In genomic region chr5:120976138-120976537, GRCm38 (mm10) we compare ENCODE assay signal across 37 mouse cellular contexts. TPM values are rescaled to one million over a fixed set of nuclear protein-coding genes. Genes with fewer than 3 reads are reported as not detected.
"Had no signal": no experiment of that assay in that cellular context is flagged by ENCODE, and none has a peak within 500 bp of the region (broad histone marks: within the 10 kb centered on the region; RNA-seq: fewer than 3 reads in every experiment).

No protein-coding gene starts in this region.

- H3K27ac ChIP-seq: limb, embryonic 10.5 days; limb, embryonic 12.5 days; limb, embryonic 13.5 days; limb, embryonic 15.5 days; liver, embryonic 12.5 days; liver, embryonic 13.5 days; liver, embryonic 14.5 days; liver, embryonic 15.5 days; lung, embryonic 15.5 days; macrophage; midbrain, embryonic 10.5 days; midbrain, embryonic 12.5 days; midbrain, embryonic 13.5 days; midbrain, embryonic 15.5 days had no signal

- H3K4me1 ChIP-seq: limb, embryonic 12.5 days; limb, embryonic 13.5 days; limb, embryonic 15.5 days; liver, embryonic 12.5 days; liver, embryonic 13.5 days; liver, embryonic 15.5 days; lung, embryonic 15.5 days; megakaryocyte, embryonic 14.5 days; midbrain, embryonic 12.5 days; midbrain, embryonic 13.5 days; midbrain, embryonic 15.5 days had no signal

- H3K9ac ChIP-seq: limb, embryonic 12.5 days; limb, embryonic 13.5 days; limb, embryonic 15.5 days; liver, embryonic 12.5 days; liver, embryonic 13.5 days; liver, embryonic 14.5 days; liver, embryonic 15.5 days; liver, postnatal 0 days; lung, embryonic 14.5 days; lung, embryonic 15.5 days; midbrain, embryonic 12.5 days; midbrain, embryonic 13.5 days; midbrain, embryonic 15.5 days had no signal

- H3K36me3 ChIP-seq: limb, embryonic 10.5 days; limb, embryonic 12.5 days; limb, embryonic 13.5 days; limb, embryonic 15.5 days; liver, embryonic 12.5 days; liver, embryonic 13.5 days; liver, embryonic 15.5 days; lung, embryonic 15.5 days; midbrain, embryonic 10.5 days; midbrain, embryonic 12.5 days; midbrain, embryonic 13.5 days; midbrain, embryonic 15.5 days had no signal

- H3K4me2 ChIP-seq: limb, embryonic 12.5 days; limb, embryonic 13.5 days; limb, embryonic 15.5 days; liver, embryonic 11.5 days; liver, embryonic 12.5 days; liver, embryonic 13.5 days; liver, embryonic 15.5 days; lung, embryonic 14.5 days; lung, embryonic 15.5 days; midbrain, embryonic 11.5 days; midbrain, embryonic 12.5 days; midbrain, embryonic 13.5 days; midbrain, embryonic 15.5 days had no signal

- H3K9me3 ChIP-seq: limb, embryonic 15.5 days; lung, embryonic 15.5 days; midbrain, embryonic 13.5 days; midbrain, embryonic 15.5 days had no signal

- H3K27me3 ChIP-seq: limb, embryonic 13.5 days; limb, embryonic 15.5 days; liver, embryonic 12.5 days; liver, embryonic 13.5 days; liver, embryonic 15.5 days; lung, embryonic 15.5 days; midbrain, embryonic 13.5 days; midbrain, embryonic 15.5 days had no signal

- DNase-seq: left cerebral cortex, postnatal 4 days; liver; liver, embryonic 13.5 days; liver, postnatal 0 days; lung, adult 18-20 months; lung, adult 2 months; lung, embryonic 14.5 days; lung, postnatal 10 days; lung, postnatal 14 days; lung, postnatal 36 days; lung, postnatal 4 days; midbrain, embryonic 14.5 days had no signal

- ATAC-seq: liver, embryonic 12.5 days; liver, postnatal 0 days; lung, postnatal 0 days; midbrain, embryonic 13.5 days; midbrain, embryonic 15.5 days; midbrain, embryonic 16.5 days had no signal

- H3K4me3 ChIP-seq: limb, embryonic 10.5 days; limb, embryonic 12.5 days; limb, embryonic 13.5 days; limb, embryonic 15.5 days; liver, embryonic 12.5 days; liver, embryonic 13.5 days; liver, embryonic 15.5 days; lung, embryonic 15.5 days; megakaryocyte, embryonic 14.5 days; midbrain, embryonic 10.5 days; midbrain, embryonic 12.5 days; midbrain, embryonic 13.5 days; midbrain, embryonic 15.5 days; myocyte had no signal

RNA-seq across cellular contexts. Expression of gene Rph3a, which starts 33.8 kb away (rescaled TPM):
- total RNA-seq: liver, adult 2 months; megakaryocyte progenitor cell, adult 5-6 weeks; megakaryocyte-erythroid progenitor cell, adult 5-6 weeks; monocyte, adult 5-6 weeks had no signal
- polyA plus RNA-seq: limb, embryonic 10.5 days; limb, embryonic 11.5 days; limb, embryonic 12.5 days; liver, adult 2 months; liver, embryonic 11.5 days; liver, embryonic 12.5 days; liver, embryonic 14.5 days; liver, embryonic 16.5 days; lung, adult 2 months; lung, embryonic 14.5 days; lung, postnatal 0 days; macrophage had no signal
